In the genomic region with DNA sequence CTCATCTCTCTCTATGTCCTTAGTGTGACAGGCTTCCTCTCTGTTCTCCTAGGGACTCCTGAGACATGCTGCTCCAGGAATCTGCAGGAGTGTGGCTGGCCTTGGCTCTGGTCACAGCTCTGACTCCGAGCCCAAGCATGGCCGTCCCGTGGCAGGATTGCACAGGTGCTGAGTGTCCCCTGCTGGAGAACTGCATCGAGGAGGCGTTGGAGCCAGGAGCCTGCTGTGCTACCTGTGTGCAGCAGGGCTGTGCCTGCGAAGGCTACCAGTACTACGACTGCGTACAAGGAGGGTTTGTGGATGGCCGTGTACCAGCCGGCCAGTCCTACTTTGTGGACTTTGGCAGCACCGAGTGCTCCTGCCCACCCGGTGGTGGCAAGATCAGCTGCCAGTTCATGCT, we compare ENCODE assay signal across 19 mouse cellular contexts. TPM values are rescaled to one million over a fixed set of nuclear protein-coding genes. Genes with fewer than 3 reads are reported as not detected.
DNase-seq lines count a peak whose midpoint lies in the region; ATAC-seq and TF ChIP-seq lines count a peak whose summit lies in the region.
"Had no signal": no experiment of that assay in that cellular context is flagged by ENCODE, and none has a peak within 500 bp of the region (broad histone marks: within the 10 kb centered on the region; RNA-seq: fewer than 3 reads in every experiment).

No protein-coding gene starts in this region.

- no peaks in the 10 kb centered on the region for H3K27me3 ChIP-seq in hindbrain, embryonic 15.5 days
- H3K27me3 ChIP-seq in hindbrain, embryonic 13.5 days, result no peaks in the 10 kb centered on the region
- H3K27me3 ChIP-seq in lung, postnatal 0 days (replicated peaks; ENCODE audit: insufficient read depth, low read length), result no peaks in the 10 kb centered on the region
- no peaks in the 10 kb centered on the region for H3K27me3 ChIP-seq in cerebellum, adult 2 months (ENCODE audit: control insufficient read depth, insufficient read depth, low read length)
- no peaks in the 10 kb centered on the region for H3K27me3 ChIP-seq in embryonic facial prominence, embryonic 12.5 days
- H3K27me3 ChIP-seq: liver, embryonic 15.5 days had no signal

- TF ChIP-seq EP300 in lung, postnatal 0 days (IDR thresholded peaks at IDR 0.05), result no peak

- no peaks in the 10 kb centered on the region for H3K36me3 ChIP-seq in hindbrain, embryonic 15.5 days
- H3K36me3 ChIP-seq in hindbrain, embryonic 13.5 days, result no peaks in the 10 kb centered on the region
- no peaks in the 10 kb centered on the region for H3K36me3 ChIP-seq in lung, postnatal 0 days (ENCODE audit: insufficient read depth, low read length)
- peaks cover 24% of the 10 kb centered on the region for H3K36me3 ChIP-seq in embryonic facial prominence, embryonic 12.5 days
- H3K36me3 ChIP-seq: heart, embryonic 10.5 days; liver, embryonic 15.5 days had no signal

- ATAC-seq in hindbrain, embryonic 15.5 days (ENCODE audit: low FRiP score, low read depth), result peak; percentile 13; the same call in 1 of the 2 replicates
- ATAC-seq in hindbrain, embryonic 13.5 days (ENCODE audit: low FRiP score), result no peak
- no peak for ATAC-seq in lung, postnatal 0 days
- ATAC-seq in embryonic facial prominence, embryonic 12.5 days (ENCODE audit: insufficient number of reproducible peaks, insufficient read depth, low FRiP score, low TSS enrichment), result no peak
- no peak for ATAC-seq in CD4-positive, CD25-positive, alpha-beta regulatory T cell, adult 4 months
- ATAC-seq: forebrain, embryonic 16.5 days had no signal

- peak; percentile 40 for TF ChIP-seq CTCF in lung, postnatal 0 days (IDR thresholded peaks at IDR 0.05)
- peak; percentile 58 for TF ChIP-seq CTCF in cerebellum, adult 2 months (IDR thresholded peaks at IDR 0.05; ENCODE audit: borderline replicate concordance, insufficient read depth, low read depth, low read length)

- no peak overlapping the region for H3K9ac ChIP-seq in hindbrain, embryonic 15.5 days
- H3K9ac ChIP-seq in hindbrain, embryonic 13.5 days, result no peak overlapping the region
- no peak overlapping the region for H3K9ac ChIP-seq in lung, postnatal 0 days (replicated peaks; ENCODE audit: low read depth)
- H3K9ac ChIP-seq in embryonic facial prominence, embryonic 12.5 days, result 0 out of 2 replicates have a peak overlapping the region, but pooled peaks have one; percentile 21
- H3K9ac ChIP-seq: liver, embryonic 15.5 days had no signal

- DNase-seq in lung, postnatal 0 days (ENCODE audit: low spot score), result no peak
- no peak for DNase-seq in lung, postnatal 14 days
- peak; percentile 75 to 81 for DNase-seq in cerebellum, adult 2 months
- no peak for DNase-seq in left cerebral cortex, postnatal 36 days (ENCODE audit: low spot score in 2 of 2)
- DNase-seq: adrenal gland, postnatal 25 days; gastrocnemius, postnatal 10 days; kidney, adult 11 months; kidney, postnatal 36 days; layer of hippocampus, postnatal 36 days; right cerebral cortex, postnatal 4 days had no signal

- H3K27ac ChIP-seq in hindbrain, embryonic 15.5 days (replicated peaks), result no peak overlapping the region
- H3K27ac ChIP-seq in hindbrain, embryonic 13.5 days, result no peak overlapping the region
- no peak overlapping the region for H3K27ac ChIP-seq in lung, postnatal 0 days (ENCODE audit: low read length)
- H3K27ac ChIP-seq in cerebellum, adult 2 months (ENCODE audit: insufficient read depth, low read length), result no peak overlapping the region
- no peak overlapping the region for H3K27ac ChIP-seq in embryonic facial prominence, embryonic 12.5 days
- H3K27ac ChIP-seq: heart, embryonic 10.5 days; liver, embryonic 15.5 days had no signal

- no peak for TF ChIP-seq POLR2A in cerebellum, adult 2 months (IDR thresholded peaks at IDR 0.05; ENCODE audit: borderline replicate concordance, insufficient read depth, low read length)

- 73% methylated on average over 12 of the region's 12 CpGs for WGBS in hindbrain, embryonic 15.5 days
- WGBS in hindbrain, embryonic 13.5 days, result 84% methylated on average over 12 of the region's 12 CpGs
- 76% methylated on average over 12 of the region's 12 CpGs for WGBS in lung, postnatal 0 days
- 8% methylated on average over 12 of the region's 12 CpGs for WGBS in cerebellum, adult 2 months
- 82% methylated on average over 12 of the region's 12 CpGs for WGBS in embryonic facial prominence, embryonic 12.5 days

- intact Hi-C loops in left cerebral cortex, postnatal 36 days (cut with DNase I), result no loop called here

- H3K9me3 ChIP-seq in hindbrain, embryonic 15.5 days, result no peaks in the 10 kb centered on the region
- no peaks in the 10 kb centered on the region for H3K9me3 ChIP-seq in hindbrain, embryonic 13.5 days
- H3K9me3 ChIP-seq in lung, postnatal 0 days (ENCODE audit: low read length), result no peaks in the 10 kb centered on the region
- H3K9me3 ChIP-seq in embryonic facial prominence, embryonic 12.5 days, result no peaks in the 10 kb centered on the region
- H3K9me3 ChIP-seq: heart, embryonic 10.5 days; liver, embryonic 15.5 days had no signal

- peaks cover 29% of the 10 kb centered on the region for H3K4me1 ChIP-seq in hindbrain, embryonic 15.5 days (replicated peaks)
- H3K4me1 ChIP-seq in hindbrain, embryonic 13.5 days (replicated peaks), result peaks cover 43% of the 10 kb centered on the region
- no peaks in the 10 kb centered on the region for H3K4me1 ChIP-seq in lung, postnatal 0 days (ENCODE audit: insufficient read depth, low read depth, low read length)
- H3K4me1 ChIP-seq in cerebellum, adult 2 months (ENCODE audit: control insufficient read depth, insufficient read depth, low read length), result peaks cover 32% of the 10 kb centered on the region
- peaks cover 38% of the 10 kb centered on the region for H3K4me1 ChIP-seq in embryonic facial prominence, embryonic 12.5 days
- H3K4me1 ChIP-seq: liver, embryonic 15.5 days had no signal

- no peak overlapping the region for H3K4me3 ChIP-seq in hindbrain, embryonic 15.5 days
- H3K4me3 ChIP-seq in hindbrain, embryonic 13.5 days, result no peak overlapping the region
- no peak overlapping the region for H3K4me3 ChIP-seq in lung, postnatal 0 days (ENCODE audit: low read depth, low read length)
- H3K4me3 ChIP-seq in cerebellum, adult 2 months (replicated peaks; ENCODE audit: insufficient read depth, low read depth, low read length), result no peak overlapping the region
- H3K4me3 ChIP-seq in embryonic facial prominence, embryonic 12.5 days, result no peak overlapping the region
- H3K4me3 ChIP-seq: heart, embryonic 10.5 days; liver, embryonic 15.5 days had no signal

- H3K4me2 ChIP-seq in hindbrain, embryonic 15.5 days, result no peak overlapping the region
- no peak overlapping the region for H3K4me2 ChIP-seq in hindbrain, embryonic 13.5 days
- H3K4me2 ChIP-seq in lung, postnatal 0 days (replicated peaks; ENCODE audit: low read depth, low read length), result no peak overlapping the region
- H3K4me2 ChIP-seq in embryonic facial prominence, embryonic 12.5 days (replicated peaks), result no peak overlapping the region
- H3K4me2 ChIP-seq: liver, embryonic 15.5 days had no signal

RNA-seq across cellular contexts. Expression of gene Fbln2, which starts 20.8 kb away (rescaled TPM):
- polyA plus RNA-seq in hindbrain, embryonic 15.5 days (2015; fragmentation: Nextera tagmentation; extraction: Ambion mirVana), result 28.7 and 29.0 TPM in 2 replicates
- polyA plus RNA-seq in hindbrain, embryonic 13.5 days (2015; fragmentation: Nextera tagmentation; extraction: Ambion mirVana), result 27.4 and 32.0 TPM in 2 replicates
- polyA plus RNA-seq in lung, postnatal 0 days (2015; fragmentation: Nextera tagmentation; extraction: Ambion mirVana), result 63.0 and 63.8 TPM in 2 replicates
- 3.3 and 4.0 TPM in 2 replicates for polyA plus RNA-seq in cerebellum, adult 2 months (2012; rRNA removed)
- 179 and 200 TPM in 2 replicates for polyA plus RNA-seq in embryonic facial prominence, embryonic 12.5 days (2016; fragmentation: Nextera tagmentation; extraction: Ambion mirVana)
- 1 to 10 TPM; 4.0 to 6.8 TPM for total RNA-seq in left cerebral cortex, postnatal 36 days (2021)
- polyA plus RNA-seq in CD4-positive, CD25-positive, alpha-beta regulatory T cell, adult 4 months (2017; shearing (Covaris generic)), result under 1 TPM; 0.86 to 0.90 TPM
- total RNA-seq: common myeloid progenitor, adult 5-6 weeks; hematopoietic stem cell, adult 5-6 weeks had no signal

Comparison
In these comparisons a context has a peak if more than half of its experiments do, and no peak if none do; other contexts are left out.
1. DNase-seq: peak in cerebellum, adult 2 months (2 of 2); none in lung, postnatal 0 days (single experiment), lung, postnatal 14 days (single experiment) and left cerebral cortex, postnatal 36 days (0 of 2).